Mouse (Mus musculus) C3H10T1/2 (cell line): Measurements from ENCODE around the gene Kif28. TPM values are rescaled to one million over a fixed set of nuclear protein-coding genes. Genes with fewer than 3 reads are reported as not detected.

Experiments used
- polyA plus RNA-seq, 2 experiments: library from polyadenylated mRNA; unstranded; fragments of >200 nt; fragmentation: generic; extraction: Trizol; gene quantifications; one replicate each; pipeline ENCODE4 v1.2.1; 2012; ENCODE audit warnings: missing spikeins in 2 of 2

Kif28 gene
- polyA plus RNA-seq: not detected

DNA sequence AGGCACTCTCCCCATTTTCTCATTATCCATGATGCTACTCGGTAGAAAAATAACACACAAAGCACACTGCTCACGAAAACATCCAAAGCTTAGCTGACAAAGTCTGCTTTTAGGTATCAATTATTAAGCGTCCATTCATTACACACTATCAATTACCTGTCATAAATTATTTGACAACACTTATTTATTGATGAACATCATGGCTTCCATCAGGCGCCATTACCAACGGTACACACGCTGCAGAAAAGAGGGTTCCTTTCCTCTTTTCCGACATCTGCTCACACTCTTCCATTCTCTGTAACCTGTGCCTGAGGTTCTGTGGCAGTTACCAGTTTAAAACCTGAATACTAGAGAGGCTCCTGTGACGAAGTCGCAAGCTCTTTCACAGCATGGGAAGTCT, at the start of gene Kif28:
Kif28 (minus strand) TSS at position 101 of the 400 bp plus-strand sequence.

DNA sequence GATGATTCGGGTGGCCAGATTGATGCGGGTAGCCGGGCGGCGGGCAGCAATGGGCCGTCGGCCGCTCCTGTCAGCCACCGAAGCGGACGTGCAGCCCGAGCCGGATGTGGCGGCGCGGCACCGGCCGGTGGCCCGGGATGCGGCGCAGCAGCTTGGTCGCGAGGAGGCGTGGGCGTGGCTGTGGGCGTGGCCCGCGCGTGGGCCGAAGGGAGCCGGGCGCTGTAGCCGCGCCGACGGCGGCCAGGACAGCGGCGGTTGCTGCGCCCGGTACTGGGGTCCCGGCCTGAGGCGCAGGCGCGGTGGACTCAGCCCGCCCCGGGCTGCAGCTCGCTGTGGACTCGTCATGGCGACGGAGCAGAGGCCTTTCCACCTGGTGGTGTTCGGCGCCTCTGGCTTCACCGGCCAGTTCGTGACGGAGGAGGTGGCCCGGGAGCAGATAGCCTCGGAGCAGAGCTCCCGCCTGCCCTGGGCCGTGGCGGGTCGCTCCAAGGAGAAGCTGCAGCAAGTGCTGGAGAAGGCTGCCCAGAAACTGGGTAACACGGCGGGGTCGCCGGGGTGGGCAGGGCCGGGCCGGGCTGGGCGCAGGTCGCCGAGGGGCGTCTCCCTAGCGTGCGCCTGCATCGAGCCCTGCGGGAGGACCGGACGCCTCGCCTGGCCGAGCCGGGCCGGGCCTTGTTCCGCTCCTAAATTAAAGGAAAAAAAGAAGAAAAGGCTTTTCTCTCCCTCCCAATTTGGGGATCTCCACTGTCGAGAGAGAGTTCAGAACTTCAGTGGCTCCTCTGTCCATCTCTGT, 76.9 kb downstream of the Kif28 start, which contains the start of gene Sccpdh:
Sccpdh (plus strand) TSS at position 198 of the 793 bp plus-strand sequence.

Other genes with a start within 250 kb of the Kif28 start
- 1 to 10 TPM; 6.9 to 8.4 TPM for gene Smyd3, start 227.2 kb downstream of the Kif28 start, polyA plus RNA-seq
- 1 to 10 TPM in 1 of 2 experiments, under 1 TPM in 1; 0.50 to 6.2 TPM for gene Tfb2m, start 199.0 kb downstream of the Kif28 start, polyA plus RNA-seq
- 1 to 10 TPM in 1 of 2 experiments, under 1 TPM in 1; 0.61 to 4.9 TPM for gene Cnst, start 198.9 kb downstream of the Kif28 start, polyA plus RNA-seq
- gene Sccpdh, start 77.1 kb downstream of the Kif28 start, polyA plus RNA-seq: 10 to 100 TPM in 1 of 2 experiments, 1 to 10 TPM in 1; 2.9 to 19.2 TPM
- gene Gm10518, start 58.1 kb upstream of the Kif28 start, polyA plus RNA-seq: under 1 TPM in 1 of 2 experiments, not detected in 1; 0.02 TPM
- 1 to 10 TPM in 1 of 2 experiments, under 1 TPM in 1; 0.90 to 6.5 TPM for gene Ahctf1, start 58.4 kb upstream of the Kif28 start, polyA plus RNA-seq
- gene Cdc42bpa, start 215.2 kb upstream of the Kif28 start, polyA plus RNA-seq: 10 to 100 TPM in 1 of 2 experiments, under 1 TPM in 1; 0.56 to 10.3 TPM